13 mouse cellular contexts compared by ENCODE assay signal in genomic region chr6:113639201-113639600, GRCm38 (mm10). TPM values are rescaled to one million over a fixed set of nuclear protein-coding genes. Genes with fewer than 3 reads are reported as not detected.
DNase-seq lines count a peak whose midpoint lies in the region; ATAC-seq lines count a peak whose summit lies in the region.
"Had no signal": no experiment of that assay in that cellular context is flagged by ENCODE, and none has a peak within 500 bp of the region (broad histone marks: within the 10 kb centered on the region; RNA-seq: fewer than 3 reads in every experiment).

No protein-coding gene starts in this region.

- no peaks in the 10 kb centered on the region for H3K27me3 ChIP-seq in heart, embryonic 12.5 days (replicated peaks)
- H3K27me3 ChIP-seq in megakaryocyte, embryonic 14.5 days (replicated peaks), result peaks cover 24% of the 10 kb centered on the region
- H3K27me3 ChIP-seq in liver, embryonic 11.5 days (replicated peaks; ENCODE audit: control insufficient read depth, insufficient read depth, low read length), result no peaks in the 10 kb centered on the region
- no peaks in the 10 kb centered on the region for H3K27me3 ChIP-seq in forebrain, embryonic 15.5 days

- no peak for ATAC-seq in heart, embryonic 12.5 days (ENCODE audit: insufficient number of reproducible peaks, low FRiP score)
- no peak for ATAC-seq in megakaryocyte, adult 5-6 weeks (ENCODE audit: poor library complexity, severe bottlenecking)
- no peak for ATAC-seq in liver, embryonic 11.5 days (replicated peaks; ENCODE audit: low FRiP score)
- ATAC-seq in forebrain, embryonic 15.5 days (replicated peaks), result no peak

- no peaks in the 10 kb centered on the region for H3K9me3 ChIP-seq in heart, embryonic 12.5 days (replicated peaks)
- H3K9me3 ChIP-seq in megakaryocyte, embryonic 14.5 days, result no peaks in the 10 kb centered on the region
- no peaks in the 10 kb centered on the region for H3K9me3 ChIP-seq in liver, embryonic 11.5 days (ENCODE audit: control insufficient read depth, low read length)
- H3K9me3 ChIP-seq in forebrain, embryonic 15.5 days, result no peaks in the 10 kb centered on the region

- H3K4me1 ChIP-seq in heart, embryonic 12.5 days (replicated peaks), result peaks cover 3% of the 10 kb centered on the region; the same call in 1 of the 2 replicates
- peaks cover 7% of the 10 kb centered on the region for H3K4me1 ChIP-seq in megakaryocyte, embryonic 14.5 days
- 0 out of 2 replicates have a peak, but pooled peaks cover 2% of the 10 kb centered on the region for H3K4me1 ChIP-seq in liver, embryonic 11.5 days (replicated peaks; ENCODE audit: control insufficient read depth, insufficient read depth, low read length)
- H3K4me1 ChIP-seq in forebrain, embryonic 15.5 days, result no peaks in the 10 kb centered on the region

- no peak for DNase-seq in heart, adult 8-10 months (ENCODE audit: low spot score)
- DNase-seq in liver, embryonic 11.5 days (ENCODE audit: low spot score), result no peak
- DNase-seq in yolk sac, embryonic 10.5 days (ENCODE audit: low spot score), result peak; percentile 39
- DNase-seq in cerebellum, adult 9-11 months, result no peak
- DNase-seq: adrenal gland, postnatal 36 days; cerebellum, adult 8-10 months; heart, postnatal 10 days had no signal

- H3K9ac ChIP-seq in heart, embryonic 12.5 days, result no peak overlapping the region
- no peak overlapping the region for H3K9ac ChIP-seq in liver, embryonic 11.5 days (ENCODE audit: low read depth, low read length)
- no peak overlapping the region for H3K9ac ChIP-seq in forebrain, embryonic 15.5 days (replicated peaks)

- H3K4me2 ChIP-seq in heart, embryonic 12.5 days, result peak overlapping the region; percentile 74; the same call in 1 of the 2 replicates
- H3K4me2 ChIP-seq in liver, embryonic 11.5 days, result peak overlapping the region; percentile 79
- H3K4me2 ChIP-seq in forebrain, embryonic 15.5 days (replicated peaks), result no peak overlapping the region

- no peak overlapping the region for H3K27ac ChIP-seq in heart, embryonic 12.5 days (ENCODE audit: poor library complexity, severe bottlenecking)
- H3K27ac ChIP-seq in liver, embryonic 11.5 days (ENCODE audit: low read depth, low read length), result no peak overlapping the region
- H3K27ac ChIP-seq in forebrain, embryonic 15.5 days (replicated peaks), result no peak overlapping the region

- 78% methylated on average over 4 of the region's 4 CpGs for WGBS in heart, embryonic 12.5 days
- WGBS in liver, embryonic 11.5 days, result 75% methylated on average over 4 of the region's 4 CpGs
- WGBS in forebrain, embryonic 15.5 days, result 85% methylated on average over 4 of the region's 4 CpGs

- H3K36me3 ChIP-seq in heart, embryonic 12.5 days, result peaks cover under 1% of the 10 kb centered on the region; the same call in 1 of the 2 replicates
- H3K36me3 ChIP-seq in megakaryocyte, embryonic 14.5 days (replicated peaks; ENCODE audit: low read length), result no peaks in the 10 kb centered on the region
- H3K36me3 ChIP-seq in liver, embryonic 11.5 days (ENCODE audit: control insufficient read depth, insufficient read depth, low read length), result no peaks in the 10 kb centered on the region
- H3K36me3 ChIP-seq in forebrain, embryonic 15.5 days, result no peaks in the 10 kb centered on the region

- no peak overlapping the region for H3K4me3 ChIP-seq in heart, embryonic 12.5 days
- peak overlapping the region; percentile 80 for H3K4me3 ChIP-seq in megakaryocyte, embryonic 14.5 days (replicated peaks)
- H3K4me3 ChIP-seq in liver, embryonic 11.5 days (ENCODE audit: low read depth, low read length), result peak overlapping the region; percentile 71; the same call in 1 of the 2 replicates
- no peak overlapping the region for H3K4me3 ChIP-seq in forebrain, embryonic 15.5 days

RNA-seq across cellular contexts. Expression of gene Irak2, which starts 0.9 kb away (rescaled TPM):
- 7.0 and 7.9 TPM in 2 replicates for polyA plus RNA-seq in heart, embryonic 12.5 days (2016; fragmentation: Nextera tagmentation; extraction: Ambion mirVana)
- 10 to 100 TPM in 2 of 4 experiments, 1 to 10 TPM in 2; 8.1 to 13.5 (median 10.6) TPM for total RNA-seq in heart, adult 8-10 months (2022)
- 31.8 and 48.4 TPM in 2 replicates for polyA plus RNA-seq in megakaryocyte, embryonic 14.5 days (2012; ENCODE audit: insufficient read depth, low replicate concordance)
- total RNA-seq in megakaryocyte, adult 5-6 weeks (2015), result 22.5 and 25.3 TPM in 2 replicates
- 63.1 and 83.2 TPM in 2 replicates for total RNA-seq in megakaryocyte, adult 5-6 weeks (2017)
- polyA plus RNA-seq in liver, embryonic 11.5 days (2014; fragmentation: Nextera tagmentation; extraction: Ambion mirVana), result 14.1 and 14.8 TPM in 2 replicates
- 1.3 and 1.5 TPM in 2 replicates for polyA plus RNA-seq in forebrain, embryonic 15.5 days (2015; fragmentation: Nextera tagmentation; extraction: Ambion mirVana)

RNA-seq across cellular contexts. Expression of gene Vhl, which starts 15.4 kb away (rescaled TPM):
- 30.3 and 32.7 TPM in 2 replicates for polyA plus RNA-seq in heart, embryonic 12.5 days (2016; fragmentation: Nextera tagmentation; extraction: Ambion mirVana)
- 10 to 100 TPM in 1 of 4 experiments, 1 to 10 TPM in 3; 8.4 to 10.7 (median 9.4) TPM for total RNA-seq in heart, adult 8-10 months (2022)
- 2.8 and 7.5 TPM in 2 replicates for polyA plus RNA-seq in megakaryocyte, embryonic 14.5 days (2012; ENCODE audit: insufficient read depth, low replicate concordance)
- total RNA-seq in megakaryocyte, adult 5-6 weeks (2015), result 38.3 and 39.8 TPM in 2 replicates
- 24.1 and 28.0 TPM in 2 replicates for total RNA-seq in megakaryocyte, adult 5-6 weeks (2017)
- 24.8 and 29.5 TPM in 2 replicates for polyA plus RNA-seq in liver, embryonic 11.5 days (2014; fragmentation: Nextera tagmentation; extraction: Ambion mirVana)
- polyA plus RNA-seq in forebrain, embryonic 15.5 days (2015; fragmentation: Nextera tagmentation; extraction: Ambion mirVana), result 79.6 and 83.6 TPM in 2 replicates

RNA-seq across cellular contexts. Expression of gene Brk1, which starts 34.6 kb away (rescaled TPM):
- 156 and 165 TPM in 2 replicates for polyA plus RNA-seq in heart, embryonic 12.5 days (2016; fragmentation: Nextera tagmentation; extraction: Ambion mirVana)
- total RNA-seq in heart, adult 8-10 months (2022), result 10 to 100 TPM; 68.5 to 83.3 (median 75.0) TPM
- 5.0 and 27.4 TPM in 2 replicates for polyA plus RNA-seq in megakaryocyte, embryonic 14.5 days (2012; ENCODE audit: insufficient read depth, low replicate concordance)
- total RNA-seq in megakaryocyte, adult 5-6 weeks (2015), result 364 and 398 TPM in 2 replicates
- total RNA-seq in megakaryocyte, adult 5-6 weeks (2017), result 185 and 211 TPM in 2 replicates
- polyA plus RNA-seq in liver, embryonic 11.5 days (2014; fragmentation: Nextera tagmentation; extraction: Ambion mirVana), result 166 and 173 TPM in 2 replicates
- polyA plus RNA-seq in forebrain, embryonic 15.5 days (2015; fragmentation: Nextera tagmentation; extraction: Ambion mirVana), result 239 and 240 TPM in 2 replicates

RNA-seq across cellular contexts. Expression of gene Fancd2os, which starts 38.7 kb away (rescaled TPM):
- 0.26 TPM in 1 of 2 replicates, not detected in the other for polyA plus RNA-seq in heart, embryonic 12.5 days (2016; fragmentation: Nextera tagmentation; extraction: Ambion mirVana)
- not detected for total RNA-seq in heart, adult 8-10 months (2022)
- not detected in 2 replicates for polyA plus RNA-seq in megakaryocyte, embryonic 14.5 days (2012; ENCODE audit: insufficient read depth, low replicate concordance)
- total RNA-seq in megakaryocyte, adult 5-6 weeks (2015), result 0.18 TPM in 1 of 2 replicates, not detected in the other
- not detected in 2 replicates for total RNA-seq in megakaryocyte, adult 5-6 weeks (2017)
- 0.18 TPM in 2 replicates for polyA plus RNA-seq in liver, embryonic 11.5 days (2014; fragmentation: Nextera tagmentation; extraction: Ambion mirVana)
- 0.22 TPM in 1 of 2 replicates, not detected in the other for polyA plus RNA-seq in forebrain, embryonic 15.5 days (2015; fragmentation: Nextera tagmentation; extraction: Ambion mirVana)
- total RNA-seq: heart, postnatal 10 days; left cerebral cortex, postnatal 10 days; monocyte, adult 5-6 weeks had no signal

RNA-seq across cellular contexts. Expression of gene Tatdn2, which starts 57.6 kb away (rescaled TPM):
- polyA plus RNA-seq in heart, embryonic 12.5 days (2016; fragmentation: Nextera tagmentation; extraction: Ambion mirVana), result 0.87 and 1.1 TPM in 2 replicates
- total RNA-seq in heart, adult 8-10 months (2022), result 10 to 100 TPM; 65.8 to 83.6 (median 69.8) TPM
- polyA plus RNA-seq in megakaryocyte, embryonic 14.5 days (2012; ENCODE audit: insufficient read depth, low replicate concordance), result 10.1 and 13.2 TPM in 2 replicates
- 22.5 and 23.2 TPM in 2 replicates for total RNA-seq in megakaryocyte, adult 5-6 weeks (2015)
- 107 and 126 TPM in 2 replicates for total RNA-seq in megakaryocyte, adult 5-6 weeks (2017)
- 1.2 TPM in 2 replicates for polyA plus RNA-seq in liver, embryonic 11.5 days (2014; fragmentation: Nextera tagmentation; extraction: Ambion mirVana)
- polyA plus RNA-seq in forebrain, embryonic 15.5 days (2015; fragmentation: Nextera tagmentation; extraction: Ambion mirVana), result 0.78 and 1.3 TPM in 2 replicates

Comparison
In these comparisons a context has a peak if more than half of its experiments do, and no peak if none do; other contexts are left out.
1. H3K4me3 ChIP-seq: peak in megakaryocyte, embryonic 14.5 days (single experiment) and liver, embryonic 11.5 days (single experiment); none in heart, embryonic 12.5 days (single experiment) and forebrain, embryonic 15.5 days (single experiment).